Mouse (Mus musculus) thymus, adult 2 months (tissue): ENCODE results near the gene Rab3il1. TPM values are rescaled to one million over a fixed set of nuclear protein-coding genes. Genes with fewer than 3 reads are reported as not detected.

Experiments used
- DNase-seq: peaks from one replicate; pipeline ENCODE4 v3.0.0; 2021
- H3K27ac ChIP-seq: fragments of 200-500 bp; 2 replicates; pipeline ENCODE4 v1.5.1; 2012; ENCODE audit warnings: low read length, control low read depth; ENCODE audit not compliant: control insufficient read depth, insufficient read depth
- H3K27me3 ChIP-seq: fragments of 200-500 bp; 2 replicates; pipeline ENCODE4 v1.6.1; 2012; ENCODE audit warnings: mild to moderate bottlenecking, low read length, moderate library complexity, mixed read lengths; ENCODE audit not compliant: control insufficient read depth, insufficient read depth
- H3K36me3 ChIP-seq: fragments of 200-500 bp; 2 replicates; pipeline ENCODE4 v1.6.1; 2012; ENCODE audit warnings: mild to moderate bottlenecking, low read length, moderate library complexity; ENCODE audit not compliant: control insufficient read depth, insufficient read depth
- H3K4me1 ChIP-seq: fragments of 200-500 bp; replicated peaks from 2 replicates; pipeline ENCODE4 v1.6.1; 2012; ENCODE audit warnings: low read length; ENCODE audit not compliant: control insufficient read depth, insufficient read depth
- H3K4me3 ChIP-seq: fragments of 200-500 bp; 2 replicates; pipeline ENCODE4 v1.5.1; 2012; ENCODE audit warnings: mild to moderate bottlenecking, low read length, control low read depth, moderate library complexity; ENCODE audit not compliant: control insufficient read depth, insufficient read depth
- CTCF ChIP-seq: fragments of 200-500 bp; IDR thresholded peaks from 2 replicates; pipeline ENCODE4 v1.5.1; 2012; ENCODE audit warnings: mild to moderate bottlenecking, control low read depth, low read length, moderate library complexity, borderline replicate concordance; ENCODE audit not compliant: control insufficient read depth, poor library complexity, insufficient read depth; ENCODE audit errors: extremely low read depth
- POLR2A ChIP-seq: fragments of 200-500 bp; IDR thresholded peaks from 2 replicates; pipeline ENCODE4 v1.6.1; 2012; ENCODE audit warnings: mild to moderate bottlenecking, low read length, control low read depth, moderate library complexity; ENCODE audit not compliant: control insufficient read depth, poor library complexity, insufficient read depth; ENCODE audit errors: extremely low read depth
- WGBS: fragments of 180-500 bp; shearing (Covaris S2); methylation state at CpG from one replicate; pipeline ENCODE4 v1.1.7; 2018; 5-methylcytosine and 5-hydroxymethylcytosine counted together
- polyA plus RNA-seq: library from polyadenylated mRNA; depleted of rRNA; stranded (reverse); fragments of >200 nt; gene quantifications from 2 replicates; pipeline ENCODE4 v1.2.3, GENCODE M21; 2012; rRNA removed

The Rab3il1 gene
- polyA plus RNA-seq, 1 experiment = 15.7 TPM

DNA sequence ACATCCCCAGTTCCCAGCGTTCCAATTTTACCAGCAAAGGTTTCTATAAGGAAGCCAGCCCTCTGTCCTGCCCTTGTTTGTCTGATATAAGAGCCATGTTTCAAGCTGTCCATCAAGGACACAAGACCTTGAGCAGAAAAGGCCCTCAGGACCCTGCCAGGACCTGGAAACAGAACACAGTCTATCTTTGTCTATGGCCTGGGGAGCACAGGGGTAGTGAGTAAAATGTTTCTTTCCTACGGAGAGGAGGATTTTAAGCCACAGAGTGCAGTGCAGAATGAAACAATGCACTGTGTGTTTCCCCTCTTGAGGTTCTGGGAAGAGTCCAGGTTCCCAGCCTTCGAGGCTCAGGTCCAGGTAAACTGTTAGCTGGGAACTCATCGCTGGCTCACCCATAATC lies 85.5 kb downstream of the Rab3il1 start:
- no peak for DNase-seq
- Histone ChIP-seq H3K4me3 (no peak overlapping the region), H3K4me1 (no peaks in the 10 kb centered on the region), H3K36me3 (peaks cover 7% of the 10 kb centered on the region), H3K27ac (no peak overlapping the region), H3K27me3 (no peaks in the 10 kb centered on the region)
- TF ChIP-seq POLR2A (no peak), CTCF (no peak)
- 93% methylated on average over 4 of the region's 4 CpGs for WGBS

Other genes with a start within 250 kb of the Rab3il1 start
- not detected in 2 replicates for gene Scgb2a2, start 154.1 kb upstream of the Rab3il1 start, polyA plus RNA-seq
- 88.0 and 109 TPM in 2 replicates for gene Incenp, start 102.1 kb upstream of the Rab3il1 start, polyA plus RNA-seq
- 2,238 and 2,885 TPM in 2 replicates for gene Fth1, start 21.1 kb upstream of the Rab3il1 start, polyA plus RNA-seq
- gene Best1, start within 50 bp of the Rab3il1 start, polyA plus RNA-seq = 0.31 and 0.33 TPM in 2 replicates
- 13.6 and 19.9 TPM in 2 replicates for gene Fads3, start 39.9 kb downstream of the Rab3il1 start, polyA plus RNA-seq
- 36.3 and 45.6 TPM in 2 replicates for gene Fads2, start 100.1 kb downstream of the Rab3il1 start, polyA plus RNA-seq
- 50.2 and 51.4 TPM in 2 replicates for gene Fads1, start 181.2 kb downstream of the Rab3il1 start, polyA plus RNA-seq
- 159 and 189 TPM in 2 replicates for gene Tmem258, start 202.3 kb downstream of the Rab3il1 start, polyA plus RNA-seq
- 43.8 and 57.8 TPM in 2 replicates for gene Fen1, start 202.5 kb downstream of the Rab3il1 start, polyA plus RNA-seq
- gene Myrf, start 239.1 kb downstream of the Rab3il1 start, polyA plus RNA-seq = 2.7 and 4.9 TPM in 2 replicates